Mouse (Mus musculus) neural tube, embryonic 11.5 days (tissue): ENCODE data around the gene Tlk1. TPM values are rescaled to one million over a fixed set of nuclear protein-coding genes. Genes with fewer than 3 reads are reported as not detected.

Source experiments
- ATAC-seq: fragments of 200-750 bp; cut with Nextera tagmentation; 2 replicates; pipeline ENCODE4 v1.8.0; 2017; ENCODE audit warnings: moderate number of reproducible peaks, mild to moderate bottlenecking, moderate TSS enrichment, moderate library complexity; ENCODE audit not compliant: insufficient read depth, low FRiP score, low TSS enrichment
- DNase-seq: peaks from one replicate; pipeline ENCODE4 v3.0.0-alpha.2; 2015; ENCODE audit warnings: low spot score
- H3K27ac ChIP-seq: fragments of 300-500 bp; sonication (generic); 2 replicates; pipeline ENCODE4 v1.5.1; 2014; ENCODE audit warnings: low read depth, mild to moderate bottlenecking, low read length
- H3K27me3 ChIP-seq: fragments of 300-500 bp; sonication (generic); 2 replicates; pipeline ENCODE4 v1.6.1; 2014; ENCODE audit warnings: mild to moderate bottlenecking, low read length, mixed read lengths; ENCODE audit not compliant: control insufficient read depth, insufficient read depth
- H3K36me3 ChIP-seq: fragments of 300-500 bp; sonication (generic); 2 replicates; pipeline ENCODE4 v1.6.1; 2014; ENCODE audit warnings: mild to moderate bottlenecking, low read length, moderate library complexity, mixed read lengths; ENCODE audit not compliant: control insufficient read depth, insufficient read depth
- H3K4me1 ChIP-seq: fragments of 300-500 bp; sonication (generic); 2 replicates; pipeline ENCODE4 v1.6.1; 2014; ENCODE audit warnings: low read length, mixed read lengths; ENCODE audit not compliant: control insufficient read depth, insufficient read depth
- H3K4me2 ChIP-seq: fragments of 300-500 bp; sonication (generic); 2 replicates; pipeline ENCODE4 v1.6.1; 2014; ENCODE audit warnings: low read depth, mild to moderate bottlenecking, moderate library complexity
- H3K4me3 ChIP-seq: fragments of 300-500 bp; sonication (generic); 2 replicates; pipeline ENCODE4 v1.5.1; 2014; ENCODE audit warnings: low read depth, low read length
- H3K9ac ChIP-seq: fragments of 300-500 bp; sonication (generic); 2 replicates; pipeline ENCODE4 v1.6.1; 2014; ENCODE audit warnings: mild to moderate bottlenecking, low read length
- H3K9me3 ChIP-seq: fragments of 300-500 bp; sonication (generic); 2 replicates; pipeline ENCODE4 v1.6.1; 2016; ENCODE audit warnings: low read length; ENCODE audit not compliant: control insufficient read depth
- WGBS: fragments of 180-500 bp; shearing (Covaris S2); extraction: QIAGEN DNeasy Blood & Tissue Kit; methylation state at CpG from one replicate; pipeline ENCODE4 v1.1.7; 2014; 5-methylcytosine and 5-hydroxymethylcytosine counted together
- polyA plus RNA-seq: library from polyadenylated mRNA; unstranded; fragments of >200 nt; fragmentation: Nextera tagmentation; extraction: Ambion mirVana; gene quantifications from 2 replicates; pipeline ENCODE4 v1.2.1, GENCODE M21; 2014

The Tlk1 gene
- polyA plus RNA-seq, 1 experiment from 2014 or later, result 39.0 TPM

DNA sequence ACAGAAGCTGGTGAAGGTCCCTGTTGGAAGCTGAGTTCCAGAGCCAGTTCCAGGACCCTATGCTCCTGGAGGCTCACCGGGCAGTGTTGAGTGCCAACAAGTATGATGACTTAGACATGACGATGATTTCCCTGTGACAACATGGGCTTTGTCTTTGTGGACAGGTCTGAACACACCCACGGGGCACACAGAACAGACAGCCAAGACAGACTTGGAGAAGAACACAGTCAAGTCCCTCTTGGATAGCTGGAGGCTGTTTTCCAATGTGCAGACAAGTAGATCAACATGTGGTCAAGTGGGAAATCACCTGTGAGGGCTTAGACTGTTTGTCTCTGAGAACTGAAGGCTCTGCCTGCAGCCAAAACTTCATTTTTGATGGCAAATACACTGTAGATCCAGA, 31.4 kb upstream of the Tlk1 start:
- Histone ChIP-seq H3K4me1 (0 out of 2 replicates have a peak, but pooled peaks cover 2% of the 10 kb centered on the region), H3K9ac (no peak overlapping the region), H3K4me2 (no peak overlapping the region), H3K36me3 (no peaks in the 10 kb centered on the region), H3K27ac (no peak overlapping the region), H3K4me3 (no peak overlapping the region), H3K27me3 (no peaks in the 10 kb centered on the region), H3K9me3 (no peaks in the 10 kb centered on the region)
- ATAC-seq (no peak), DNase-seq (no peak)
- WGBS, result 96% methylated on average over 3 of the region's 3 CpGs

DNA sequence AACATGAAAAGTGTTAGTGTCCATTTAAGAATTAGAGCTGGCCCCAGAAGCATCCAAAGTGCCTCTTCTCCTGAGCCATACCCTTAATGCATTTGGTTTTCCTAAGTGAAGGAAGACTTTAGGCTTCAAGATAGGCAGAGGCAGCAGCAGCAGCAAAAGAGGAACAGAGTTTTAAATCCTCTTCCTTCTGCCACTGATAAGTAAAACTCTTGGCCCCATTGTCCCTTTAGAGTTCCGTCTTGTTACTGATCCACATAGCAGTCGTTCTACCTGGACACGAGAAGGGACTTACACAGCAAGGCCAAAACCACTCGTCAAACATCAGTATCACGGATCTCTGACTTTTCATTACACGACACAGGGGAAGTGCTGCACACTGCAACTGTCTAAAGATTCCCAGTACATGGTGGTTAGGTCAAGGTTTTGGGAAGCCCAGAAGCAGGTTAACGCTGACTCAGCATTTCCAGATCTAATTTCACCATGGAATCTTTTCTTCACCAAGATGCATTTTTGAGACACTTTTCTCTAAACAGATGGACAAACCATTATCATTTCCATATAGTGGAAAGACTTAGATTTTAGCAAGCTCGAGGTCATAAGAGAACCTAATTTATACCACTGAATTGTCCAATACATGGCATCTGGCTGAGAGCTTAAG, 28.8 kb upstream of the Tlk1 start:
- no peak overlapping the region for H3K4me2 ChIP-seq
- ATAC-seq (no peak), DNase-seq (no peak)
- H3K27ac ChIP-seq, result no peak overlapping the region
- H3K9me3 ChIP-seq, result no peaks in the 10 kb centered on the region
- no peak overlapping the region for H3K4me3 ChIP-seq
- 93% methylated on average over 8 of the region's 8 CpGs for WGBS
- H3K9ac ChIP-seq, result no peak overlapping the region
- no peaks in the 10 kb centered on the region for H3K27me3 ChIP-seq
- no peaks in the 10 kb centered on the region for H3K36me3 ChIP-seq
- H3K4me1 ChIP-seq, result 0 out of 2 replicates have a peak, but pooled peaks cover 2% of the 10 kb centered on the region

DNA sequence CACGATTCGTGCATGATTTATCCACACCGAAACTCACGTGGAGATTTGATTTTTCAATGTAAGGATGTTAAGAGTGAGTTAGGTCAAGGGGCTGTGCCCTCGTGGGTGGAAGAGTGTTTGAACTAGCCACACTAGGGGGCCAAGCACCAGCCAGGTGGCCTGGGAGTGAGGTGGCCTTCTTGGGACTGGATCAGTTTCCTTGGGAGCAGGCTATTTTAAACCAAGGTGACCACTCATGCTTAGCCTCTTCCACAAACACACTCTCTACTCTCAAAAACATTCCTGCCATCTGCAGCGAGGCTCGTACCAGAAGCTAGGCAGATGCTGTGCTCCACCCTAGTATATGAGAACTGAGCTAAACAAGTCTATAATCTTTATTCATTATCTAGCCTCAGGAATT, 27.8 kb upstream of the Tlk1 start:
- 0 out of 2 replicates have a peak, but pooled peaks cover 2% of the 10 kb centered on the region for H3K4me1 ChIP-seq
- H3K9ac ChIP-seq, result no peak overlapping the region
- H3K4me2 ChIP-seq, result no peak overlapping the region
- H3K9me3 ChIP-seq, result no peaks in the 10 kb centered on the region
- DNase-seq (no peak), ATAC-seq (no peak)
- H3K27ac ChIP-seq, result no peak overlapping the region
- WGBS, result 64% methylated on average over 7 of the region's 7 CpGs
- H3K4me3 ChIP-seq, result no peak overlapping the region
- no peaks in the 10 kb centered on the region for H3K27me3 ChIP-seq
- no peaks in the 10 kb centered on the region for H3K36me3 ChIP-seq

DNA sequence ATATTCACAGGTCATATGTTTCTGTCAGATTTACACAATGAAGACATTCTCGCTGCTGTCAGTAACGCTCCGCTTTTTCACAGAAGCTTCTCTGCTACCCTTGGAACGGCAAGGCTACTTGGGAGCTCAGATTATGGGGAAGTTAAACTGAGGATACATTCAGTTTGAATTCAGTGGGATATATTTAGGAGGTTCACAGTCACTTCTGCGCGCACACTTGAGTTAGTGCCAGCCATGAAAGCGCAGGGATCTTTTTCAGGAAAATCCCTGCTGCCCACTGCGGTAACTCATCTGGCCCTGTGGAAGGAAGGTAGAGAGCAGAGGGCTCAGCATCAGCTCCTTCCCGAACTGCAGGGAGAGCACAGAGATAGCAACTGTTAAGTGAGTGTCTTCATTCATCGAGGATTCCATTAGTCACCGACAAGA, 27.3 kb upstream of the Tlk1 start:
- Histone ChIP-seq H3K4me2 (no peak overlapping the region), H3K27me3 (no peaks in the 10 kb centered on the region), H3K36me3 (no peaks in the 10 kb centered on the region), H3K9ac (no peak overlapping the region), H3K9me3 (no peaks in the 10 kb centered on the region), H3K27ac (no peak overlapping the region), H3K4me1 (0 out of 2 replicates have a peak, but pooled peaks cover 2% of the 10 kb centered on the region), H3K4me3 (no peak overlapping the region)
- DNase-seq (no peak), ATAC-seq (no peak)
- WGBS, result 54% methylated on average over 11 of the region's 11 CpGs

DNA sequence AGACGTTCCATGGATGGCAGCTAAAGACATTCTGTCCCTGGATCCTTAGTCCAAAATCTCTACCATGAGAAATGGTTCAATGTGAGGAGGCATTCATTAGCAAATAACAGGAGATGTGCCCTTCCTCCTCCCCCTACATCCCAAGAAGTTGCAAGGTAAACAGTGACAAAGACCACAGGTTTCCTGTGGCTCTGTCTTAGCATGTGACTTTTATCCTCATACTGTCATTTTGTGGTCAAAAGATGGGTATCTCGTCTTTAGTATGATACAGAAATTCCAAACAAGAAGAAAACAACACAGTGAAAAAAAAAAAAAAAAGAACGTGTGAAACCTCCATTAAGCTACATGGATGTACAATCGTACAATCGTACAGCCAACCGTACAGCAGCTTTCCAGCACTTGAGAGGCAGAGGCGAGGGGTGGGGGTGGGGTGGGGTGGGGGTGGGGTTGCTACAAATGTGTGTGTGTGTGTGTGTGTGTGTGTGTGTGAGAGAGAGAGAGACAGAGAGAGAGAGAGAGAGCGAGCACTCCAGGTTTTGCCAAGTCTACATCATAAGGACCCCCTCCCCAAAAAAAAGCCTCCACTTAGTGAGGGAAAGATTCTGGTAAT, 26.8 kb upstream of the Tlk1 start:
- ATAC-seq, result no peak
- Histone ChIP-seq H3K9me3 (no peaks in the 10 kb centered on the region), H3K4me3 (no peak overlapping the region), H3K4me2 (no peak overlapping the region), H3K27me3 (no peaks in the 10 kb centered on the region), H3K9ac (no peak overlapping the region), H3K4me1 (0 out of 2 replicates have a peak, but pooled peaks cover 2% of the 10 kb centered on the region), H3K36me3 (no peaks in the 10 kb centered on the region), H3K27ac (no peak overlapping the region)
- no peak for DNase-seq
- WGBS, result 69% methylated on average over 8 of the region's 8 CpGs

DNA sequence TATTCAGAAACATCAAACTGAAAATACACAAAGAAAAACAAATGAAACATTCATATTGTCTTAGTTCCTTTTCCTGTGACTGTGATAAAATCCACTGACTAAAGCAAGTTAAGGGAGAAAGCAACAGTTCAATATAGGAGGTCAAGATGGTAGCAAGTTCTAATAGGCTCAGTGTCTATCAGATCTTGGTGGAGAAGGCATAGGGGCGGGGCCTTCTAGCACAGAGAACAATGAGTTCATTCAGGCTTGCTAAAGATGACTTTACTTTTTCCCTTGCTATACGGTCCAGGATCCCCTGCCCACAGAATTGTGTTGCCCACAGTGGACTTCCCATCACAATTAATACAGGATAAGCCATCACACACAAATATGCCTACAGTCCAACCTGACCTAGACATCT, 20.3 kb upstream of the Tlk1 start:
- no peak overlapping the region for H3K27ac ChIP-seq
- no peak overlapping the region for H3K9ac ChIP-seq
- ATAC-seq (no peak), DNase-seq (no peak)
- no peak overlapping the region for H3K4me2 ChIP-seq
- 68% methylated on average over 2 of the region's 2 CpGs for WGBS
- no peaks in the 10 kb centered on the region for H3K36me3 ChIP-seq
- no peak overlapping the region for H3K4me3 ChIP-seq
- no peaks in the 10 kb centered on the region for H3K4me1 ChIP-seq
- H3K27me3 ChIP-seq, result no peaks in the 10 kb centered on the region
- H3K9me3 ChIP-seq, result no peaks in the 10 kb centered on the region

DNA sequence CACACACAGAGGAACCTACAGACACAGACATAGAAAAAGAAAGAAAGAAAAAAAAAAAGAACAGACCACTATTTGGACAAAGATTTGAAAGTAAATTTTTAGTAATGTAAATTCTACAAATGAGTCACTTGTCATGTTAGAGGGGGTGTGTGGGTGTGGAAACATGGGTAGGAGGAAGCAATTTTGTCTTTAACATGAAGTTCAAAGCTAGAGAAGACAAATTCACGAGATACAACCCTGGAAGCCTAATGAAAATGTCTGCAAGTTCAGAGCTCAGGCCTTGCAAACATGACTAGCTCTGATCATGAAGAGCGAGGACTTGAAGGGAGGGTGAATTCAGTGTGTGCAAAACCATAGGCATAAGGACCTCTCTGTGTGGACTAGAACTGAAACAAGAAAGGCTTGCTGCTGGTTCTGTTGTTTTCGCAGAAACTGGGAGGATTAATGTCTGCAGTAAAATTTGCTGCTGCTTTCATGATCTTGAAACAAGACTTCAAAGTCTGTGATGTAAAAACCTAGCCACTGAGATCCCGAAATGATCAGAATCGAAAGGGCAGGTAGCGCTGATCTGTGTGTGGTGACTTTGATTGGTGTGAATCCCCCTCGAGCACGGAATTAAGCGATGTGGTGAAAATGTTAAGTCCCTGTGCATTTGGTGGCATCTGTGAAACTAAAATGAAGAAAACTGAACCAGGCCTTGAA, 19.3 kb upstream of the Tlk1 start:
- H3K4me1 ChIP-seq, result no peaks in the 10 kb centered on the region
- H3K4me3 ChIP-seq, result no peak overlapping the region
- H3K36me3 ChIP-seq, result no peaks in the 10 kb centered on the region
- H3K4me2 ChIP-seq, result no peak overlapping the region
- no peak overlapping the region for H3K27ac ChIP-seq
- no peak overlapping the region for H3K9ac ChIP-seq
- H3K27me3 ChIP-seq, result no peaks in the 10 kb centered on the region
- DNase-seq, result no peak
- no peak for ATAC-seq
- 86% methylated on average over 9 of the region's 9 CpGs for WGBS
- H3K9me3 ChIP-seq, result no peaks in the 10 kb centered on the region

DNA sequence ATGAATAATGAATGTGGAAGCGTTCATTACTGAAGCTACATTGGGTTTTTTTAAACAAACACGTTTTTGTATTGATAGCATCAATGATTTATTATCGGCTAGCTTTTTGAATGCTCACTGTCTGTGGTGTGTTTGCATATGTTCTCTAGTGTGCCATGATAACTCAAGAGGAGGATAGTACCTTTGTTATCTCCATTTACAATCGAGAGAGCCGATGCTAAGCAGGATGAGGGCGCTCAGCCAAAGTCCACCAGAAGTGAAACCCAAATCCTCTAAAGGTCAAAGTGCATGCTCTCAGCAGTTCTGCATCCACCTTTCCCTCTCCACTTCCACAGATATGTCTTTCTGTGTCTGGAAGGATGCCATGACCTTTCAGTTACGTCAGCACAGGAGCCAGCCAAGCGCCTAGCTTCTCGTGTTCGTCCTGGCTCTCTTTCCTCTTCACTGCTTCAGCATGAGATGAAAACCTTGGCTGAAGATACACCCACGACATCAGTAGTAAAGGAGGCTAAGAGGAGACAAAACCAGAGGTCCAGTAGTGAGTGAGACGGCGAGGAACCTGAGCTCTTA, 16.6 kb upstream of the Tlk1 start:
- no peak for ATAC-seq
- no peaks in the 10 kb centered on the region for H3K36me3 ChIP-seq

More for the DNA sequence above, 16.6 kb upstream of the Tlk1 start:
- 84% methylated on average over 13 of the region's 13 CpGs for WGBS
- Histone ChIP-seq H3K4me2 (no peak overlapping the region), H3K4me1 (no peaks in the 10 kb centered on the region), H3K4me3 (no peak overlapping the region), H3K9me3 (no peaks in the 10 kb centered on the region), H3K27ac (no peak overlapping the region), H3K9ac (no peak overlapping the region), H3K27me3 (no peaks in the 10 kb centered on the region)
- no peak for DNase-seq
